Mouse (Mus musculus): ENCODE data around the gene Sdr16c6.

Gene Sdr16c6

DNA sequence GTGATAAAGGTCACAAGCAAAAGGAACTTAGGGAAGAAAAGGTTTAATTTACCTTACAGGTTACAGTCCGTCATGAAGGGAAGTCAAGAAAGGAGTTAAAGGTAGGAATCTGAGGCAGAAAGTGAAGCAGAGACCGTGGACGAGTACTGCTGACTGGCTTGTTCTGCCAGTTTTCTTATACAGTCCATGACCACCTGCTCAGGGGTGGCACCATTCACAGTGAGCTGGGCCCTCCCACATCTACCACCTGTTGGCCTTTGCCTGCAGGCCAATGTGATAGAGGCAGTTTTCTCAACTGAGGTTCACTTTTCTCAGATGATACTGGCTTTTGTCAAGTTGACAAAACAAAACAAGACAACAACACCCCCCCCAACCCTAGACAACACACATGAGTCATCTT, at the start of gene Sdr16c6:
TSS of gene Sdr16c6 (minus strand) at position 151 of the 400 bp plus-strand sequence.
- DNase-seq = no peak

DNA sequence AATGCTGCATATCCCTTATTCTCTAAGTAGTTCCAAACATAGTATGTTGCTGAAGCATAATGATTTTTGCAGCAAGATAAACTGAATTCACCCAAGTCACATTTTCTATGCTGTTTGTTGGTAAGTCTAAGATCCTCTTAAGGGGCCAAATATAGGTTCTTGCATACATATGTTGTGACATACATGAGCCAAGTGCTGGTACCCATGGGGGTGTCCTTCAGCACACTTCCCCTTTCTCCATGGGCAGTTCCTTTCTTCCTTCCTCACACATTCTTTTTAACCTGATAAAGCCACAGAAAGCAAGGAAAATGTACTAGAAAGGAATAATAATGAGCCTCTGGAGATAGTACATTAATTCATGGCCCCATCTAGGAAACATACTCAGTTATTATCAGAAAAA, 2.9 kb upstream of the Sdr16c6 start:
- DNase-seq = no peak

DNA sequence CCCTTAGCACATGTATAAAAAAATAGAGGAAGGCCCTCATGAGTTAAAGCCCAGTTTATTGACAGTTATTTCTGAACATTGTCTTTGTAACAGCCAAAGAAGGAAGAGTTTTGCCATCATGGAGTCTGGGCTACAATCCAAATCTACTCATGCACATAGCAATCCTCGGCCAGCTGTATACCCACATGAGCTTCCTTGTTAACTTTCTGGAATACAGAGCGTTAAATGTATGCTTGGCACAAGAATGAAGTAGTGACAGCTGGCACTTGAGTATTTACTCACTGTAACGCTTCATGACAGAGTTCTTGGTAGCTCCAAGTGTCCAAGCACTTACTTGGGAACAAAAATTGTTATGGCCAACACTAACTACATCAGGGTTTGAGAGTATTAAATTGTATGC, 1.8 kb upstream of the Sdr16c6 start:
- no peak for DNase-seq

DNA sequence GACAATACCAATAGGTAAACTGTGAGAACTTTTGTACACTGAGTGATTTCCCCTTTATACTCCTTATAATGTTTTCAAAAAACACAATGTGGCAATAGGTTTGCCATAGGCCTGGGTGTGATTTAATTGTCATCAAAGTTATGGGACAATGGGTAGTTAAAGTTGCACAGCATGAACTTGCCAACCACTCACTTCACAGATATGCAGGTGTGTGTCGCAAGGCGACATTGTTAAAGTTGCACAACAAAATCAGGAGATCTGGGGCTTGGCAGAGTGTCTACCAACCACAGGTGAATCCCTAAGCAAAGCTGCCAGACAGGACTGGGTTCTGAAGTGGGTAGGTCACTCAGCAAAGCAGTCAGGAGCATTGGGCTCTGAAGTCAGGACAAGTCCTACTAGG, 1.3 kb downstream of the Sdr16c6 start:
- no peak for DNase-seq
